Mouse (Mus musculus) retina, postnatal 7 days (tissue): ENCODE measurements around the gene Smim5.

Source experiments
- DNase-seq: peaks from one replicate; pipeline ENCODE4 v3.0.0-alpha.2; 2012; ENCODE audit warnings: low read depth, low spot score

The Smim5 gene

GRCm38 (mm10) chr11:115921986-115922385, 22.2 kb downstream of the Smim5 start:
- no peak for DNase-seq

GRCm38 (mm10) chr11:115929031-115929430, 29.3 kb downstream of the Smim5 start:
- no peak for DNase-seq

- no peak for DNase-seq
Measured at GRCm38 (mm10) chr11:115929818-115930217, 30.1 kb downstream of the Smim5 start.

GRCm38 (mm10) chr11:115931235-115931634, 31.5 kb downstream of the Smim5 start:
- DNase-seq = no peak

GRCm38 (mm10) chr11:115933108-115933746, 33.5 kb downstream of the Smim5 start, which contains the start of the genes Sap30bp and Recql5:
TSS of gene Sap30bp (plus strand) at chr11:115933282.
TSS of gene Recql5 (minus strand) at chr11:115933477.
- peak; percentile 98 for DNase-seq

GRCm38 (mm10) chr11:115933747-115934110, 34.0 kb downstream of the Smim5 start:
- DNase-seq = no peak

GRCm38 (mm10) chr11:115939690-115940329, 40.0 kb downstream of the Smim5 start:
- DNase-seq = peak; percentile 62

DNA sequence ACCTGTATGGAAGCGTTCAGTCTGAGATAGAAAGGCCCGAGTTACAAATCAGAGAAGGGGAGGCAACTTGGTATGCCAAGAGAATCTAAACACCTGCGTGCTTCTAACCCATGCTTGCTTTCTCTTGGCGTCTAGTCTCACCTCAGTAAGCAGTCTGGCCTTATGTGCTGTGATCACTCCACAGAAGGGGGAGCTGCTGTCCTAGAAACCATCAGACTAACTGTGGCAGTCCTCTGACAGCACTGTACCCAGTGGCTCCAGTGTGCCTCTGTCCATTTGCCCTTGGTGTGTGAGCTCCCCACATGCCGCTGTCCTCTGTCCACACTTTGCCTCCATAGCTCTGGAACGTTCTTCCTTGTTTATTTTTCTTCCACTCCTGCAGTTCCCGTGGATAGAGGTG, 42.2 kb downstream of the Smim5 start:
- DNase-seq = no peak

- no peak for DNase-seq
Measured at GRCm38 (mm10) chr11:115945247-115945646, 45.5 kb downstream of the Smim5 start.

DNA sequence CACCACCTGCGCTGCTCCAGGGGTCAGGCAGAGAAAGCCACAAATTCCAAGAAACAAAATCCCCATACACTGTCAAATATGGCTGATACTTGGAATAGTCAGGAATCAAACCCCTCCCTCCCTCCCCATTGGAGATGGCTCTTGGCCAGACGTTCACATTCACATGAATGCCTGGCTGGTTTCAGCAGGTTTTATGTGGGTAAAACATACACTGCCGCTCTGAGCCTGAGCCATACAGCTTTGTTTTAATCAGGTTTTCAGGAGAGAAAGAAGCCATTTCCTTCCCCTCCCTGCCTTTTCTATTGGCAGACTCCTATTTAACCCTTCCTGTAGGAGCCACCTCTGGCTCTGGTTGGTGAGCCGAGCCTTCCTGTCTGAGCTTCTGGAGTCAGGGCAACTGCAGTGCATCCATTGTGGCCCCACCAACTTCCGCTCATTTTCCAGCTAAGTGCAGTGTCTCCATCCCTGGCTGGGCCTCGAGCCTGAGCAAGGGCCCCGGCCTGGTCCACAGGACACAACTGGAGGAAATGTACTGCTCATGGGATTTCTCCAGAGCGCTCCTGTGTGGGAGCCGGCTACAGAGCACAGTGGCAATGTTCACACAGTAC, 46.6 kb downstream of the Smim5 start:
- DNase-seq = no peak

- DNase-seq = no peak
Measured at GRCm38 (mm10) chr11:115948316-115948715, 48.5 kb downstream of the Smim5 start.

GRCm38 (mm10) chr11:115950719-115951118, 51.0 kb downstream of the Smim5 start:
- no peak for DNase-seq

GRCm38 (mm10) chr11:115954712-115955111, 54.9 kb downstream of the Smim5 start:
- no peak for DNase-seq

DNA sequence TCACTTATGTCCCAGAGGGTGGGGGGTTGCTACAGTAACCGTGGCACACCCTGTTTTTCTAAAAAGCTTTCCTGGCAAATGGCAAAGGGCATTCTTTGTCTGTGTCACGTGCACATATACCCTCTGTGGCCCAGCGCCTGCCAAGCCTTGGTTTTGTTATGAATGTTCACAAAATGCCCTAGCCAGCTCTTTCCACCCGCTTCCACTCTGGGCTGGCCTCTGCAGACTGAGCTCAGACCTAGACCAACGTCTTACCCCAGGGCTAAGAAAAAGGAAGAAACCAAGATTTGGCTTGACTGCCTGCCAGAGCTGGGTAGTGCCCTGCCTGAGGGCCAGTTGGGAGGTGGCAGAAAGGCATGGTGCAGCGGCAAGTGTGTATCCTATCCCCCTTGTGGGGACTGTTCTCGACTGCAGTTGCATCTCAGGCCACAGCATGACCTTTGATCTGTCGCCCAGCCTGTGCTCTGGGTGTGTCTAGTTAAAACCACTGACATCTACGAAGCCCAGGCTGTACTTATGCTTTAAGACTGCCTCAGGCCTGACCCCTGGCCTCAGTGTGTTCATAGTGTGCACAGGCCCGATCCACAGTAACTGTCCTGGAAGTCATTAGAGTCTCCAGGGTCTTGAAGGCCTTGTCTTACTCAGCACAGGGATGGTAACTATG, 55.6 kb downstream of the Smim5 start:
- DNase-seq = no peak
